Mouse (Mus musculus) intestine, embryonic 15.5 days (tissue): ENCODE data around the gene Ccnt1. TPM values are rescaled to one million over a fixed set of nuclear protein-coding genes. Genes with fewer than 3 reads are reported as not detected.
A peak's percentile ranks its signal among the peaks of the same experiment; 100 is the strongest.
"Not testable (repeated sequence)": the region's sequence is repeated elsewhere in the genome, so short reads cannot be mapped to it uniquely, and the experiment has no call there.

ENCODE experiments used
- ATAC-seq: fragments of 200-750 bp; cut with Nextera tagmentation; 2 replicates; pipeline ENCODE4 v1.8.0; 2017; ENCODE audit warnings: moderate TSS enrichment, moderate library complexity
- H3K27ac ChIP-seq: fragments of 300-500 bp; sonication (generic); 2 replicates; pipeline ENCODE4 v1.5.1; 2015; ENCODE audit warnings: mild to moderate bottlenecking, inconsistent platforms
- H3K27me3 ChIP-seq: fragments of 300-500 bp; sonication (generic); replicated peaks from 2 replicates; pipeline ENCODE4 v1.6.1; 2015; ENCODE audit warnings: inconsistent platforms
- H3K36me3 ChIP-seq: fragments of 300-500 bp; sonication (generic); 2 replicates; pipeline ENCODE4 v1.6.1; 2015; ENCODE audit warnings: inconsistent platforms
- H3K4me1 ChIP-seq: fragments of 300-500 bp; sonication (generic); replicated peaks from 2 replicates; pipeline ENCODE4 v1.6.1; 2015; ENCODE audit warnings: inconsistent platforms
- H3K4me2 ChIP-seq: fragments of 300-500 bp; sonication (generic); replicated peaks from 2 replicates; pipeline ENCODE4 v1.6.1; 2015; ENCODE audit warnings: mild to moderate bottlenecking, inconsistent platforms
- H3K4me3 ChIP-seq: fragments of 300-500 bp; sonication (generic); replicated peaks from 2 replicates; pipeline ENCODE4 v1.5.1; 2015; ENCODE audit warnings: inconsistent platforms
- H3K9ac ChIP-seq: fragments of 300-500 bp; sonication (generic); 2 replicates; pipeline ENCODE4 v1.6.1; 2015; ENCODE audit warnings: inconsistent platforms
- H3K9me3 ChIP-seq: fragments of 300-500 bp; sonication (generic); 2 replicates; pipeline ENCODE4 v1.6.1; 2016; ENCODE audit warnings: inconsistent platforms
- WGBS: fragments of 180-500 bp; shearing (Covaris S2); methylation state at CpG from one replicate; pipeline ENCODE4 v1.1.7; 2015; 5-methylcytosine and 5-hydroxymethylcytosine counted together
- polyA plus RNA-seq: library from polyadenylated mRNA; unstranded; fragments of >200 nt; fragmentation: Nextera tagmentation; extraction: Ambion mirVana; gene quantifications from 2 replicates; pipeline ENCODE4 v1.2.1, GENCODE M21; 2015

Gene Ccnt1
- polyA plus RNA-seq, 1 experiment from 2014 or later: 44.9 TPM

GRCm38 (mm10) chr15:98533881-98534627 is 36.7 kb downstream of the Ccnt1 start, which contains the start of gene Kansl2:
Kansl2 (minus strand) TSS chr15:98534264.
- peaks cover 12% of the 10 kb centered on the region; the same call in 1 of the 2 replicates for H3K36me3 ChIP-seq
- H3K4me1 ChIP-seq: peaks cover 3% of the 10 kb centered on the region; the same call in 1 of the 2 replicates
- peak within 1 kb of the TSS; percentile 84 for H3K9ac ChIP-seq
- H3K4me3 ChIP-seq: peak within 1 kb of the TSS; percentile 69
- H3K27ac ChIP-seq: peak within 1 kb of the TSS; percentile 98
- under 1% methylated on average over 70 of the region's 70 CpGs for WGBS
- H3K9me3 ChIP-seq: no peaks in the 10 kb centered on the region
- H3K4me2 ChIP-seq: peak within 1 kb of the TSS; percentile 71
- ATAC-seq: peak; percentile 100
- no peaks in the 10 kb centered on the region for H3K27me3 ChIP-seq

GRCm38 (mm10) chr15:98533035-98533531 is 37.6 kb downstream of the Ccnt1 start:
- Histone ChIP-seq H3K4me1 (peaks cover 3% of the 10 kb centered on the region; the same call in 1 of the 2 replicates), H3K27ac (0 out of 2 replicates have a peak overlapping the region, but pooled peaks have one; percentile 98)
- WGBS: 0% methylated on average over 18 of the region's 18 CpGs

GRCm38 (mm10) chr15:98532281-98532680 is 38.4 kb downstream of the Ccnt1 start:
- H3K36me3 ChIP-seq: peaks cover 15% of the 10 kb centered on the region; the same call in 1 of the 2 replicates
- H3K9me3 ChIP-seq: no peaks in the 10 kb centered on the region
- peak overlapping the region; percentile 84 for H3K9ac ChIP-seq
- H3K27me3 ChIP-seq: no peaks in the 10 kb centered on the region
- H3K4me1 ChIP-seq: peaks cover 3% of the 10 kb centered on the region; the same call in 1 of the 2 replicates
- WGBS: 23% methylated on average over 5 of the region's 5 CpGs
- peak overlapping the region; percentile 70 for H3K4me2 ChIP-seq
- no peak for ATAC-seq
- peak overlapping the region; percentile 69 for H3K4me3 ChIP-seq
- H3K27ac ChIP-seq: no peak overlapping the region

More at GRCm38 (mm10) chr15:98533035-98533531, 37.6 kb downstream of the Ccnt1 start:
- peaks cover 12% of the 10 kb centered on the region; the same call in 1 of the 2 replicates for H3K36me3 ChIP-seq
- H3K4me2 ChIP-seq: peak overlapping the region; percentile 70
- peak overlapping the region; percentile 84 for H3K9ac ChIP-seq
- H3K4me3 ChIP-seq: peak overlapping the region; percentile 69
- ATAC-seq: 0 out of 2 replicates have a peak, but pooled peaks have one; percentile 1
- H3K9me3 ChIP-seq: no peaks in the 10 kb centered on the region
- H3K27me3 ChIP-seq: no peaks in the 10 kb centered on the region

- 89% methylated on average over 5 of the region's 5 CpGs for WGBS
- Histone ChIP-seq H3K4me3 (no peak overlapping the region), H3K4me1 (peaks cover 3% of the 10 kb centered on the region; the same call in 1 of the 2 replicates), H3K27ac (no peak overlapping the region), H3K36me3 (peaks cover 22% of the 10 kb centered on the region), H3K9ac (no peak overlapping the region), H3K9me3 (no peaks in the 10 kb centered on the region), H3K27me3 (no peaks in the 10 kb centered on the region), H3K4me2 (no peak overlapping the region)
- ATAC-seq: no peak
Observed at GRCm38 (mm10) chr15:98528066-98528563, 42.6 kb downstream of the Ccnt1 start.

- no peaks in the 10 kb centered on the region for H3K9me3 ChIP-seq
- WGBS: 92% methylated on average over 5 of the region's 5 CpGs
- peaks cover under 1% of the 10 kb centered on the region; the same call in 1 of the 2 replicates for H3K4me1 ChIP-seq
- H3K4me3 ChIP-seq: no peak overlapping the region
- H3K4me2 ChIP-seq: no peak overlapping the region
- no peak overlapping the region for H3K9ac ChIP-seq
- H3K27ac ChIP-seq: no peak overlapping the region
- no peaks in the 10 kb centered on the region for H3K27me3 ChIP-seq
- H3K36me3 ChIP-seq: peaks cover 31% of the 10 kb centered on the region
- ATAC-seq: no peak
Observed at GRCm38 (mm10) chr15:98527056-98527771, 43.5 kb downstream of the Ccnt1 start.

GRCm38 (mm10) chr15:98526057-98526456 is 44.7 kb downstream of the Ccnt1 start:
- ATAC-seq: no peak
- 85% methylated on average over 5 of the region's 5 CpGs for WGBS
- Histone ChIP-seq H3K36me3 (peaks cover 32% of the 10 kb centered on the region), H3K4me3 (no peak overlapping the region), H3K27ac (no peak overlapping the region), H3K9ac (no peak overlapping the region), H3K27me3 (no peaks in the 10 kb centered on the region), H3K9me3 (no peaks in the 10 kb centered on the region), H3K4me1 (no peaks in the 10 kb centered on the region), H3K4me2 (no peak overlapping the region)

DNA sequence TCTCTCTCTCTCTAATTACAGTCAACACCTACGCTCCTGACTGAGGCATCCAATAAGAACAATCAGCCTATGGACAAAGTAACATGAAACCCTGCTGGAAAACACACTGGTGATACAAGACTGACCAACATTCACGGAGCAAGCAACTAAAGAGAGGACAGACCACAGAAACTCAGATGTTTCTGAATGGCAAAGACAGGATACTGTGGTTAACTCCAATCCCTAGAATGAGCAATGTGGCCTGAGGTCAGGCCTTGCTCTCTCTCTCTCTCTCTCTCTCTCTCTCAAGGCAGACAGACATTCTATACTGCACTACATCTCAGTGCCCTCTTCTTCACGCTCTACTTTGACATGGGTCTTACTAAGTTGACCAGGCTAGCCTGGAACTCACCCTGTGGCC is 49.5 kb downstream of the Ccnt1 start:
- H3K4me3 ChIP-seq: no peak overlapping the region
- H3K4me1 ChIP-seq: no peaks in the 10 kb centered on the region
- WGBS: 90% methylated on average over 3 of the region's 3 CpGs
- no peak overlapping the region for H3K27ac ChIP-seq
- no peak overlapping the region for H3K4me2 ChIP-seq
- no peaks in the 10 kb centered on the region for H3K27me3 ChIP-seq
- peaks cover 33% of the 10 kb centered on the region for H3K36me3 ChIP-seq
- no peaks in the 10 kb centered on the region for H3K9me3 ChIP-seq
- no peak overlapping the region for H3K9ac ChIP-seq
- ATAC-seq: no peak

GRCm38 (mm10) chr15:98517380-98518355 is 53.1 kb downstream of the Ccnt1 start:
- Histone ChIP-seq H3K9ac (no peak overlapping the region), H3K27ac (no peak overlapping the region), H3K36me3 (peaks cover 22% of the 10 kb centered on the region), H3K27me3 (no peaks in the 10 kb centered on the region), H3K4me2 (no peak overlapping the region), H3K9me3 (no peaks in the 10 kb centered on the region), H3K4me1 (no peaks in the 10 kb centered on the region), H3K4me3 (no peak overlapping the region)
- ATAC-seq: peak; percentile 26
- WGBS: 69% methylated on average over 16 of the region's 16 CpGs

DNA sequence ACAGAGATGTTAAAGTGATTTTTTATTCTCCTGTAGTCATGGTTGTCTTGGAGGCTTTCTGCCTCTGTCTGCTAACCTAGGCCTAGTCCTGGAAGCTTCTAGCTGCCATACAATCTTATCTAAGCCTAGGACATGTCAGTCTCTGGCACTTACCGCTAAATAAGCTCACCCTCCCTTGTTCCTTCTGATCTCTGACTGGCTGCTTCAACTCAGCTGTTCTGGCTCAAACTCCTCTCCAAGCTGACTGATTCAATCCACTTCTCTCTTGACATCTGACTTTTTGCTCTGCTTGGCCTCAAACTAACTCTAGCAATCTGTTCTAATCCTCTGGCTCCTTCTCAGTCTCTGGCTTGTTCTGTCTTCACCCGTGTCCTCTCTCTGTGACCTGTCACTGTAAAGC is 55.9 kb downstream of the Ccnt1 start:
- not testable (repeated sequence) for ATAC-seq, H3K9ac ChIP-seq, H3K27ac ChIP-seq, H3K36me3 ChIP-seq, H3K4me1 ChIP-seq, H3K4me2 ChIP-seq, H3K27me3 ChIP-seq, H3K4me3 ChIP-seq, H3K9me3 ChIP-seq
- 84% methylated on average over 2 of the region's 2 CpGs for WGBS

DNA sequence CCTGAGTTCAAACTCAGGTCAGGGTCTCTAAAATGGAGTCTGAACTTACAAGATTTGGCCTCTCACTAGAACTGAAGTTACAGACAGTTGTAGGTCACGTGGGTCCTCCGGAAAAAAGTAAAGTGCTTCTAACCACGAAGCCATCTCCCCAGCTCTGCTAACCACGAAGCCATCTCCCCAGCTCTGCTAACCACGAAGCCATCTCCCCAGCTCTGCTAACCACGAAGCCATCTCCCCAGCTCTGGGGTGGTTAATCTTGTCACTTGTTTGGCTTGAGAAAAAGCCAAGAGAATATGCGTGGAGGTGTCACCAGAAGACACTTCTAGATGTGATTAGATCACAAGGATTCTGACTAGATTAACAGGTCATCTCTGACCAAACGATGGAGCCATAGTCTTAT is 56.6 kb downstream of the Ccnt1 start:
- Histone ChIP-seq H3K27ac (no peak overlapping the region), H3K4me2 (no peak overlapping the region), H3K4me1 (peaks cover 6% of the 10 kb centered on the region), H3K4me3 (no peak overlapping the region), H3K9me3 (no peaks in the 10 kb centered on the region), H3K36me3 (no peaks in the 10 kb centered on the region), H3K27me3 (no peaks in the 10 kb centered on the region), H3K9ac (no peak overlapping the region)
- 83% methylated on average over 8 of the region's 8 CpGs for WGBS
- no peak for ATAC-seq

DNA sequence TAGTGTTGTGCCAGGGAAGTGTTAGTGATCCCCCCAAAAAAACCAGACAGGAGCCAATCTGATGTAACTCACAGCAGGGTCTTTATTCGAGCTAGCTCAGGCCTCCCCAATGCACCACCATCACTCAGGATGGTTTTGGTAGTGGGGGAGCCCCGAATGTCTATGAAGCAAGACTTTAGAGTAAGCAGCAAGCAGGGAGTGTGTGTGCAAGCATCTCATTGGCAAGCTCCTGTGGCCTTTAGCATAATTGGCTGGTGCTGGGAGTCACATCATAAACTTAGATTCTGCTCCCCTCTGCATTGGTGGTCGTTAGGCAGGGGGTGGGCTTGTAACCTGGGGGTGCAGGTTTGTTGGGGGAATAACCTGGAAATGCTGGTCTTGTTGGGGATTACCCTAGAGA is 57.0 kb downstream of the Ccnt1 start:
- ATAC-seq, H3K4me2 ChIP-seq, H3K4me3 ChIP-seq, H3K36me3 ChIP-seq, H3K27me3 ChIP-seq, H3K9me3 ChIP-seq, H3K4me1 ChIP-seq, H3K9ac ChIP-seq, H3K27ac ChIP-seq: not testable (repeated sequence)
- WGBS: 60% methylated on average over 3 of the region's 3 CpGs
